12 mouse cellular contexts compared by ENCODE assay signal in the genomic region with DNA sequence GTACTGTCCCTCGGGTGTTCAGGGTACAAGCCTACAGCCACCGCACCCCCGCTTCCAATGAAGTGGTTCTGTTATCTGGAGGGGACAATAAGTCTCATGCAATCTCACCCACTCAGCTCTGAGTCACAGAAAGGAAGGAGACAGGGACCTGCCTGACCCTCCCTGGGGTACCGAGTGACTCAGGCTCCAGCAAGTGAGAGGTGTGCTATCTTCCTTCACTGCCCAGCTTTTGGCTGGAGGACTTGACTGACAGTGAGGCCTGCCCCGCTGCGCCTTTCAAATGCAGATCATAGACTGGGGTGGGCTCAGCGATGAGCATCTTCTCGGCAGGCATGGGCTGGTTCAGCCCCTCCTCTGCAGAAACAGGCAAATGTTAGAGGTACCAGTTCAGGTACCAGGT. TPM values are rescaled to one million over a fixed set of nuclear protein-coding genes. Genes with fewer than 3 reads are reported as not detected.
DNase-seq lines count a peak whose midpoint lies in the region; ATAC-seq and TF ChIP-seq lines count a peak whose summit lies in the region.
"Had no signal": no experiment of that assay in that cellular context is flagged by ENCODE, and none has a peak within 500 bp of the region (broad histone marks: within the 10 kb centered on the region; RNA-seq: fewer than 3 reads in every experiment).

No protein-coding gene starts in this region.

- H3ac ChIP-seq in C2C12 (ENCODE audit: control insufficient read depth, insufficient read length, low read depth): no peak overlapping the region

- H3K79me3 ChIP-seq in C2C12 (ENCODE audit: low read depth): peaks cover 91% of the 10 kb centered on the region

- peaks cover 69% of the 10 kb centered on the region for H3K4me1 ChIP-seq in heart, adult 2 months (ENCODE audit: control insufficient read depth, insufficient read depth, low read length)
- peaks cover 69% of the 10 kb centered on the region for H3K4me1 ChIP-seq in liver, embryonic 11.5 days (replicated peaks; ENCODE audit: control insufficient read depth, insufficient read depth, low read length)

- CTCF ChIA-PET in Patski (lab: Charles Lee): interaction anchor here (1.5 kb wide), 1 partner anchor 54 kb away, joined by 4 read pairs; no protein-coding TSS in a partner anchor

- no peak overlapping the region for H3K9ac ChIP-seq in heart, adult 2 months (ENCODE audit: low read depth, low read length)
- H3K9ac ChIP-seq in liver, embryonic 11.5 days (ENCODE audit: low read depth, low read length): peak overlapping the region; percentile 56

- H3K4me3 ChIP-seq in heart, adult 2 months: no peak overlapping the region
- H3K4me3 ChIP-seq in C2C12 (ENCODE audit: insufficient read depth, poor library complexity, severe bottlenecking): no peak overlapping the region
- H3K4me3 ChIP-seq in liver, embryonic 11.5 days (ENCODE audit: low read depth, low read length): no peak overlapping the region; the same call in 1 of the 2 replicates

- no peak for TF ChIP-seq CTCF in heart, adult 2 months (IDR thresholded peaks at IDR 0.05)
- TF ChIP-seq CTCF in C2C12 (IDR thresholded peaks at IDR 0.05; ENCODE audit: control insufficient read depth, insufficient read depth, insufficient read length) (no peak), Patski (IDR thresholded peaks at IDR 0.05) (no peak)

- no peaks in the 10 kb centered on the region for H3K27me3 ChIP-seq in heart, adult 2 months (ENCODE audit: control insufficient read depth, insufficient read depth, low read length)
- no peaks in the 10 kb centered on the region for H3K27me3 ChIP-seq in C2C12 (ENCODE audit: control insufficient read depth, insufficient read depth, insufficient read length)
- no peaks in the 10 kb centered on the region for H3K27me3 ChIP-seq in Patski
- H3K27me3 ChIP-seq in liver, embryonic 11.5 days (replicated peaks; ENCODE audit: control insufficient read depth, insufficient read depth, low read length): no peaks in the 10 kb centered on the region

- DNase-seq in heart, adult 2 months: no peak
- no peak for DNase-seq in heart, postnatal 10 days
- no peak for DNase-seq in Patski (ENCODE audit: low read depth, low spot score)
- DNase-seq in liver, embryonic 11.5 days (ENCODE audit: low spot score): no peak
- DNase-seq in kidney, postnatal 25 days: no peak
- DNase-seq in spleen, adult 18-20 months: no peak
- DNase-seq in left cerebral cortex, adult 11 months (ENCODE audit: low spot score): no peak
- DNase-seq: retina, postnatal 1 day had no signal

- POLR2A ChIA-PET in Patski (lab: Charles Lee): interaction anchor here (1.0 kb wide), 1 partner anchor 11 kb away, joined by 3 read pairs; no protein-coding TSS in a partner anchor

- peak overlapping the region; percentile 37; the same call in 1 of the 2 replicates for H3K4me2 ChIP-seq in liver, embryonic 11.5 days

- in situ Hi-C loops in Patski (cut with MboI; ENCODE audit: low pct_unique_long_range_greater_than_20kb): loop anchor here (25.0 kb wide), 1 partner anchor 1592 kb away; no protein-coding TSS in a partner anchor

- no peak for TF ChIP-seq POLR2A in heart, adult 2 months (IDR thresholded peaks at IDR 0.05; ENCODE audit: insufficient read depth, low read depth, low read length)

- peaks cover 27% of the 10 kb centered on the region for H3K79me2 ChIP-seq in heart, adult 2 months (replicated peaks; ENCODE audit: control insufficient read depth, insufficient read depth, low read length)
- H3K79me2 ChIP-seq in C2C12 (ENCODE audit: control insufficient read depth, insufficient read depth): peaks cover 100% of the 10 kb centered on the region

- intact Hi-C loops in heart, adult 2 months (cut with DNase I): no loop called here
- intact Hi-C loops in heart, postnatal 10 days (cut with DNase I): loop anchor here (2.0 kb wide), 1 partner anchor 54 kb away; no protein-coding TSS in a partner anchor

- TF ChIP-seq EP300 in heart, adult 2 months (IDR thresholded peaks at IDR 0.05; ENCODE audit: insufficient read depth, low read depth, low read length): no peak

- WGBS in heart, adult 2 months: 46% methylated on average over 8 of the region's 8 CpGs
- 31% methylated on average over 8 of the region's 8 CpGs for WGBS in liver, embryonic 11.5 days

- no peaks in the 10 kb centered on the region for H3K36me3 ChIP-seq in heart, adult 2 months (ENCODE audit: control insufficient read depth, insufficient read depth, low read length)
- H3K36me3 ChIP-seq in C2C12 (ENCODE audit: control insufficient read depth, insufficient read depth): peaks cover 37% of the 10 kb centered on the region
- 0 out of 2 replicates have a peak, but pooled peaks cover 2% of the 10 kb centered on the region for H3K36me3 ChIP-seq in liver, embryonic 11.5 days (ENCODE audit: control insufficient read depth, insufficient read depth, low read length)

- ATAC-seq in Patski: peak; percentile 45
- peak; percentile 57 for ATAC-seq in liver, embryonic 11.5 days (replicated peaks; ENCODE audit: low FRiP score)
- ATAC-seq: lung, postnatal 0 days had no signal

- H3K9me3 ChIP-seq in liver, embryonic 11.5 days (ENCODE audit: control insufficient read depth, low read length): no peaks in the 10 kb centered on the region

- peak overlapping the region; percentile 41; the same call in 1 of the 2 replicates for H3K27ac ChIP-seq in heart, adult 2 months
- peak overlapping the region; percentile 81 for H3K27ac ChIP-seq in liver, embryonic 11.5 days (ENCODE audit: low read depth, low read length)

TF ChIP-seq in C2C12, 6 proteins besides CTCF, POLR2A, EP300 and RAD21:
- TF ChIP-seq MYOG (IDR thresholded peaks at IDR 0.05; ENCODE audit: control insufficient read depth, extremely low read depth, insufficient read length) (no peak), USF1 (IDR thresholded peaks at IDR 0.05; ENCODE audit: low read depth) (no peak), MYOD1 (IDR thresholded peaks at IDR 0.05; ENCODE audit: control insufficient read depth, insufficient read length, low read depth) (peak; percentile 82), FOSL1 (IDR thresholded peaks at IDR 0.05; ENCODE audit: insufficient read depth, low read length, poor library complexity, severe bottlenecking) (peak; percentile 70), MAX (IDR thresholded peaks at IDR 0.05) (peak; percentile 33), CEBPB (IDR thresholded peaks at IDR 0.05; ENCODE audit: low read depth) (peak; percentile 18)

RNA-seq across cellular contexts. Expression of a gene that starts 18.7 kb away (rescaled TPM):
- 10 to 100 TPM; 38.3 to 43.6 TPM for total RNA-seq in heart, adult 2 months (2021)
- polyA plus RNA-seq in heart, adult 2 months (2012; rRNA removed): 36.9 and 37.7 TPM in 2 replicates
- total RNA-seq in heart, postnatal 10 days (2021): 10 to 100 TPM; 48.3 to 61.0 TPM
- 155 TPM for polyA plus RNA-seq in C2C12 (2012; fragmentation: generic; extraction: Trizol)
- 92.3 TPM for polyA plus RNA-seq in Patski (2021)
- polyA plus RNA-seq in liver, embryonic 11.5 days (2014; fragmentation: Nextera tagmentation; extraction: Ambion mirVana): 66.0 and 66.7 TPM in 2 replicates

RNA-seq across cellular contexts. Expression of a gene that starts 31.0 kb away (rescaled TPM):
- 10 to 100 TPM; 17.6 to 19.4 TPM for total RNA-seq in heart, adult 2 months (2021)
- 16.0 and 18.5 TPM in 2 replicates for polyA plus RNA-seq in heart, adult 2 months (2012; rRNA removed)
- 10 to 100 TPM; 19.2 to 22.0 TPM for total RNA-seq in heart, postnatal 10 days (2021)
- 44.9 TPM for polyA plus RNA-seq in C2C12 (2012; fragmentation: generic; extraction: Trizol)
- 43.2 TPM for polyA plus RNA-seq in Patski (2021)
- 24.5 and 30.5 TPM in 2 replicates for polyA plus RNA-seq in liver, embryonic 11.5 days (2014; fragmentation: Nextera tagmentation; extraction: Ambion mirVana)

RNA-seq across cellular contexts. Expression of a gene that starts 39.5 kb away (rescaled TPM):
- total RNA-seq in heart, adult 2 months (2021): 1 to 10 TPM; 1.5 to 3.3 TPM
- 2.1 and 2.3 TPM in 2 replicates for polyA plus RNA-seq in heart, adult 2 months (2012; rRNA removed)
- total RNA-seq in heart, postnatal 10 days (2021): under 1 TPM; 0.35 to 0.81 TPM
- polyA plus RNA-seq in C2C12 (2012; fragmentation: generic; extraction: Trizol): 0.06 TPM
- not detected for polyA plus RNA-seq in Patski (2021)
- 0.31 and 0.45 TPM in 2 replicates for polyA plus RNA-seq in liver, embryonic 11.5 days (2014; fragmentation: Nextera tagmentation; extraction: Ambion mirVana)
- total RNA-seq: common myeloid progenitor, adult 5-6 weeks; hematopoietic stem cell, adult 5-6 weeks had no signal

RNA-seq across cellular contexts. Expression of a gene that starts 42.8 kb away (rescaled TPM):
- total RNA-seq in heart, adult 2 months (2021): 1 to 10 TPM; 5.3 to 7.1 TPM
- 14.4 and 33.8 TPM in 2 replicates for polyA plus RNA-seq in heart, adult 2 months (2012; rRNA removed)
- 1 to 10 TPM; 3.1 to 3.2 TPM for total RNA-seq in heart, postnatal 10 days (2021)
- 1.9 TPM for polyA plus RNA-seq in C2C12 (2012; fragmentation: generic; extraction: Trizol)
- not detected for polyA plus RNA-seq in Patski (2021)
- 0.84 and 1.3 TPM in 2 replicates for polyA plus RNA-seq in liver, embryonic 11.5 days (2014; fragmentation: Nextera tagmentation; extraction: Ambion mirVana)
- total RNA-seq: common myeloid progenitor, adult 5-6 weeks; hematopoietic stem cell, adult 5-6 weeks had no signal

RNA-seq across cellular contexts. Expression of a gene that starts 47.7 kb away (rescaled TPM):
- 1 to 10 TPM; 6.5 to 7.3 TPM for total RNA-seq in heart, adult 2 months (2021)
- polyA plus RNA-seq in heart, adult 2 months (2012; rRNA removed): 23.4 and 28.4 TPM in 2 replicates
- total RNA-seq in heart, postnatal 10 days (2021): 10 to 100 TPM; 10.2 to 12.5 TPM
- polyA plus RNA-seq in C2C12 (2012; fragmentation: generic; extraction: Trizol) (26.2 TPM), Patski (2021) (23.8 TPM)
- polyA plus RNA-seq in liver, embryonic 11.5 days (2014; fragmentation: Nextera tagmentation; extraction: Ambion mirVana): 35.3 and 36.5 TPM in 2 replicates
